Mouse (Mus musculus) liver, adult 2 months (tissue): Measurements from ENCODE around the gene Ppa2. TPM values are rescaled to one million over a fixed set of nuclear protein-coding genes. Genes with fewer than 3 reads are reported as not detected.

ENCODE experiments used
- DNase-seq: peaks from one replicate; pipeline ENCODE4 v3.0.0-alpha.2; 2011; ENCODE audit warnings: low read depth, low spot score; ENCODE audit errors: extremely low read depth
- H3K27ac ChIP-seq: fragments of 200-500 bp; replicated peaks from 2 replicates; pipeline ENCODE4 v1.5.1; 2012; ENCODE audit warnings: low read depth, mild to moderate bottlenecking, control low read depth, inconsistent platforms, low read length; ENCODE audit not compliant: insufficient read depth
- H3K27me3 ChIP-seq: fragments of 200-500 bp; 2 replicates; pipeline ENCODE4 v1.6.1; 2012; ENCODE audit warnings: mild to moderate bottlenecking, moderate library complexity, low read length, inconsistent platforms; ENCODE audit not compliant: control insufficient read depth, insufficient read depth
- H3K36me3 ChIP-seq: fragments of 200-500 bp; 2 replicates; pipeline ENCODE4 v1.6.1; 2012; ENCODE audit warnings: low read length, inconsistent platforms; ENCODE audit not compliant: control insufficient read depth, insufficient read depth
- H3K4me1 ChIP-seq: fragments of 200-500 bp; 2 replicates; pipeline ENCODE4 v1.6.1; 2011; ENCODE audit warnings: low read length; ENCODE audit not compliant: control insufficient read depth, insufficient read depth
- H3K4me3 ChIP-seq: fragments of 200-500 bp; 2 replicates; pipeline ENCODE4 v1.5.1; 2011; ENCODE audit warnings: low read depth, mild to moderate bottlenecking, control low read depth, low read length, moderate library complexity; ENCODE audit not compliant: insufficient read depth
- H3K79me2 ChIP-seq: fragments of 200-500 bp; 2 replicates; pipeline ENCODE4 v1.6.1; 2012; ENCODE audit warnings: inconsistent platforms, mild to moderate bottlenecking, low read length, moderate library complexity; ENCODE audit not compliant: control insufficient read depth, insufficient read depth
- H3K9ac ChIP-seq: fragments of 200-500 bp; 2 replicates; pipeline ENCODE4 v1.6.1; 2012; ENCODE audit warnings: low read depth, mild to moderate bottlenecking, control low read depth, inconsistent platforms, low read length
- CTCF ChIP-seq: fragments of 200-500 bp; IDR thresholded peaks from 2 replicates; pipeline ENCODE4 v1.5.1; 2011; ENCODE audit warnings: low read depth, low read length, control low read depth
- POLR2A ChIP-seq: fragments of 200-500 bp; IDR thresholded peaks from 2 replicates; pipeline ENCODE4 v1.6.1; 2011; ENCODE audit warnings: low read length, control low read depth; ENCODE audit not compliant: insufficient read depth; ENCODE audit errors: extremely low read depth
- WGBS: fragments of 180-500 bp; shearing (Covaris S2); methylation state at CpG from one replicate; pipeline ENCODE4 v1.1.7; 2018; 5-methylcytosine and 5-hydroxymethylcytosine counted together
- polyA plus RNA-seq: library from polyadenylated mRNA; depleted of rRNA; stranded (reverse); fragments of >200 nt; gene quantifications from 2 replicates; pipeline ENCODE4 v1.2.3, GENCODE M21; 2012
- total RNA-seq: library from RNA; depleted of rRNA; stranded (reverse); fragments of >200 nt; gene quantifications from 2 replicates; pipeline ENCODE4 v1.2.3, GENCODE M21; 2014

The Ppa2 gene
- total and polyA plus RNA-seq, 2 experiments = 58.8 to 74.1 TPM

GRCm38 (mm10) chr3:133332280-133332679 is 22.4 kb downstream of the Ppa2 start:
- Histone ChIP-seq H3K4me3 (no peak overlapping the region), H3K36me3 (peaks cover 9% of the 10 kb centered on the region; the same call in 1 of the 2 replicates), H3K79me2 (no peaks in the 10 kb centered on the region), H3K9ac (no peak overlapping the region), H3K4me1 (no peaks in the 10 kb centered on the region), H3K27me3 (no peaks in the 10 kb centered on the region), H3K27ac (no peak overlapping the region)
- no peak for DNase-seq
- 89% methylated on average over 5 of the region's 5 CpGs for WGBS
- no peak for TF ChIP-seq POLR2A

DNA sequence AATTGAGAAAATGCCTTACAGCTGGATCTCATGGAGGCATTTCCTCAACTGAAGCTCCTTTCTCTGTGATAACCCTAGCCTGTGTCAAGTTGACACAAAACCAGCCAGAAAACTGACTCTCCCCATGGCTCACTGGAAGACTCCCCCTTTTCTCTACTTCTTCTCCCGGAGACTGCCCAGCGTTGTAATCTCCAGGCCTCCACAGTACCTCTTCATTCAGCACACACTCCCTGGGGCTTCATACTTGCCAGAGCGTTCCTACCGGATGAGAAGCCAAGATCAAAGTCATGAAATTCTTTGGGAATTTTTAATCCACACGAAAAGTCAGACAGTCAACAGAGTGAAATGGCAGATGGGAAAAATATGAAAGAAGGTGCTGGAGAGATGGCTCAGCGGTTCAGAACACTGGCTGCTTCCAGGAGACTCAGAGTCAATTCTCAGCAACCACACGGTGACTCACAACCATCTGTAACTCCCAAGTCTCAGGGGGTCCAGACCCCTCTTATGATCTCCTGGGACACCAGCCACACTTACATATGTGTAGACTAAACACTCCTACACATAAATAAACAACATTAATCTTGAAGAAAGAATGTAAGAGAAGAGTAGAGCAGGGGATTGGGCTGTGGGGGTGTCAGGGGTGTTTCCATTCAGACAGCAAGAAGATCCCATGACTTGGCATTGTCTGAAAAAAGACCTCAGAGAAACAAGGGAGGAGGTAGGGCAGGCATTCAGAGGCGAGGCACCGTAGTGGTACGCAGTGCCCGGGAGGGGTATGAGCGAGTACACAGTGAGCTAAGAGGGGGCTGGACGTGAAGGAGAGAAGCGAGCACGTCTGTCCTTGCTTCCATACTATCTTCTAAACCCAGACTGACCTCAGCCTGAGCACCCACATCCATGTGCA is 23.6 kb downstream of the Ppa2 start:
- H3K27me3 ChIP-seq = no peaks in the 10 kb centered on the region
- no peaks in the 10 kb centered on the region for H3K79me2 ChIP-seq
- H3K4me3 ChIP-seq = no peak overlapping the region
- peaks cover 7% of the 10 kb centered on the region; the same call in 1 of the 2 replicates for H3K36me3 ChIP-seq
- DNase-seq = no peak
- TF ChIP-seq POLR2A (no peak), CTCF (no peak)
- H3K4me1 ChIP-seq = no peaks in the 10 kb centered on the region
- 94% methylated on average over 15 of the region's 15 CpGs for WGBS
- H3K27ac ChIP-seq = no peak overlapping the region
- H3K9ac ChIP-seq = no peak overlapping the region

GRCm38 (mm10) chr3:133334691-133335090 is 24.8 kb downstream of the Ppa2 start:
- H3K36me3 ChIP-seq = peaks cover 7% of the 10 kb centered on the region; the same call in 1 of the 2 replicates
- no peaks in the 10 kb centered on the region for H3K27me3 ChIP-seq
- 88% methylated on average over 5 of the region's 5 CpGs for WGBS
- H3K27ac ChIP-seq = no peak overlapping the region
- TF ChIP-seq CTCF = no peak
- TF ChIP-seq POLR2A = no peak
- no peak overlapping the region for H3K4me3 ChIP-seq
- no peak for DNase-seq
- H3K79me2 ChIP-seq = no peaks in the 10 kb centered on the region
- H3K9ac ChIP-seq = no peak overlapping the region
- no peaks in the 10 kb centered on the region for H3K4me1 ChIP-seq

- no peak for TF ChIP-seq CTCF
- TF ChIP-seq POLR2A = no peak
- Histone ChIP-seq H3K36me3 (peaks cover 7% of the 10 kb centered on the region; the same call in 1 of the 2 replicates), H3K27me3 (no peaks in the 10 kb centered on the region), H3K4me1 (no peaks in the 10 kb centered on the region), H3K4me3 (no peak overlapping the region), H3K79me2 (no peaks in the 10 kb centered on the region), H3K9ac (no peak overlapping the region), H3K27ac (no peak overlapping the region)
- no peak for DNase-seq
- WGBS = 77% methylated on average over 2 of the region's 2 CpGs
These were observed 25.3 kb downstream of the Ppa2 start for GRCm38 (mm10) chr3:133335166-133335565.

DNA sequence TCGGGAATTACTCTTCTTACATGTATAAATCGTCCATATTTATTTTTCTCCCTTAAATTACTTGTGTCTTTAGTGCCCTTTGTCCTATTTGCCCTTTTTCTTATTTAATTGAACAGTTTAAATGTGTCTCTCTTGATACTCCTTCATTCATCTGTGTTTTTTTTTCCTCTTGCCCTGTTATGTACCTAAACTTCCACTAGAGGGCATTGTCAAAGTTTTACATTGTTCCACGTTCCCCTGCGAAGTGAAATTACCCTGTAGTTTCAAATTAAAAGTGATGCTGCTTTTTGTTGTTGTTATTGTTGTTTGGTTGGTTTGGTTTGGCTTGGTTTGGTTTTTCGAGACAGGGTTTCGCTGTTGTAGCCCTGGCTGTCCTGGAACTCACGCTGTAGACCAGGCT is 26.5 kb downstream of the Ppa2 start:
- Histone ChIP-seq H3K27ac (no peak overlapping the region), H3K27me3 (no peaks in the 10 kb centered on the region), H3K9ac (no peak overlapping the region), H3K4me1 (no peaks in the 10 kb centered on the region), H3K79me2 (no peaks in the 10 kb centered on the region), H3K4me3 (no peak overlapping the region), H3K36me3 (no peaks in the 10 kb centered on the region; the same call in 1 of the 2 replicates)
- no peak for DNase-seq
- no peak for TF ChIP-seq POLR2A
- no peak for TF ChIP-seq CTCF
- WGBS = 79% methylated on average over 7 of the region's 7 CpGs

DNA sequence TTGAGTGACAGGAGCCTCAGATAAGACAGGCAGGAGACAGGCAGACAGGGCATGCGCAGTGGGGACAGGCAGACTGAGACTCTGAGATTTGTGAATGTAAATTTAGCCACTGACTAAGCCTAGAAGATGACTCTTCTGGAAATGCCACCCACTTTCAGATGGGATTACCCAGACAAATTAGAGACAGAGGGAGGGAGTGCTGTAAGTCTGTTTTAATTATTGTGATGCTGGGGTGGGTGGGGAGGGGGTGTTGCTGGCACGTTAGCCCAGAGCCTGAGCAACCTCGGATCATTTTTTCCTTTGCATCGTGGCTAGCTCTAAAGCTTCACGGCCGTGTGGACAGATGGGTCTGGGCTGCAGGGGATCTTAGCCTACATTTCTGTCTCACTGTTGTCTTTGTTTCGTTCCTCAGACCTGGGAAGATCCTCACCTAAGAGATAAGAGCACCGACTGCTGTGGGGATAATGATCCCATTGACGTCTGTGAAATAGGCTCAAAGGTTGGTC is 29.0 kb downstream of the Ppa2 start:
- Histone ChIP-seq H3K4me1 (no peaks in the 10 kb centered on the region), H3K79me2 (no peaks in the 10 kb centered on the region), H3K36me3 (no peaks in the 10 kb centered on the region; the same call in 1 of the 2 replicates), H3K27me3 (no peaks in the 10 kb centered on the region), H3K27ac (no peak overlapping the region), H3K4me3 (no peak overlapping the region), H3K9ac (no peak overlapping the region)
- TF ChIP-seq POLR2A = no peak
- TF ChIP-seq CTCF = no peak
- WGBS = 82% methylated on average over 9 of the region's 9 CpGs
- no peak for DNase-seq
